Mouse (Mus musculus): ENCODE results near the gene Slc51b. TPM values are rescaled to one million over a fixed set of nuclear protein-coding genes. Genes with fewer than 3 reads are reported as not detected.
A peak's percentile ranks its signal among the peaks of the same experiment; 100 is the strongest.

The Slc51b gene
- polyA plus RNA-seq, 1 experiment from 2014 or later, result not detected

GRCm38 (mm10) chr9:65386373-65387140 lies 36.2 kb downstream of the Slc51b start:
- Histone ChIP-seq H3K4me3 (ENCODE audit: low read depth, low read length) (no peak overlapping the region), H3K36me3 (ENCODE audit: control insufficient read depth, insufficient read depth, low read length) (no peaks in the 10 kb centered on the region), H3K27ac (ENCODE audit: low read depth, low read length) (no peak overlapping the region), H3K9ac (ENCODE audit: low read length) (no peak overlapping the region), H3K4me2 (ENCODE audit: low read length) (no peak overlapping the region), H3K9me3 (replicated peaks; ENCODE audit: control insufficient read depth, low read length) (no peaks in the 10 kb centered on the region), H3K4me1 (ENCODE audit: control insufficient read depth, insufficient read depth, low read length) (peaks cover 3% of the 10 kb centered on the region; the same call in 1 of the 2 replicates), H3K27me3 (replicated peaks; ENCODE audit: control insufficient read depth, insufficient read depth, low read length) (peaks cover 25% of the 10 kb centered on the region)
- WGBS, result 29% methylated on average over 8 of the region's 8 CpGs
- ATAC-seq, result no peak
- DNase-seq (ENCODE audit: low spot score), result no peak

GRCm38 (mm10) chr9:65384276-65384675 lies 38.5 kb downstream of the Slc51b start:
- no peak overlapping the region for H3K27ac ChIP-seq (ENCODE audit: low read depth, low read length)
- 58% methylated on average over 3 of the region's 3 CpGs for WGBS
- H3K4me3 ChIP-seq (ENCODE audit: low read depth, low read length), result no peak overlapping the region
- H3K9ac ChIP-seq (ENCODE audit: low read length), result no peak overlapping the region
- no peak overlapping the region for H3K4me2 ChIP-seq (ENCODE audit: low read length)
- no peaks in the 10 kb centered on the region for H3K4me1 ChIP-seq (ENCODE audit: control insufficient read depth, insufficient read depth, low read length)
- peaks cover 3% of the 10 kb centered on the region; the same call in 1 of the 2 replicates for H3K27me3 ChIP-seq (replicated peaks; ENCODE audit: control insufficient read depth, insufficient read depth, low read length)
- no peak for DNase-seq (ENCODE audit: low spot score)
- H3K9me3 ChIP-seq (replicated peaks; ENCODE audit: control insufficient read depth, low read length), result no peaks in the 10 kb centered on the region
- no peaks in the 10 kb centered on the region for H3K36me3 ChIP-seq (ENCODE audit: control insufficient read depth, insufficient read depth, low read length)
- no peak for ATAC-seq

GRCm38 (mm10) chr9:65382751-65383097 lies 40.0 kb downstream of the Slc51b start:
- H3K27ac ChIP-seq (ENCODE audit: low read depth, low read length), result no peak overlapping the region
- no peak for DNase-seq (ENCODE audit: low spot score)
- 52% methylated on average over 3 of the region's 3 CpGs for WGBS
- no peaks in the 10 kb centered on the region for H3K36me3 ChIP-seq (ENCODE audit: control insufficient read depth, insufficient read depth, low read length)
- no peak for ATAC-seq
- H3K4me1 ChIP-seq (ENCODE audit: control insufficient read depth, insufficient read depth, low read length), result no peaks in the 10 kb centered on the region
- no peaks in the 10 kb centered on the region for H3K27me3 ChIP-seq (replicated peaks; ENCODE audit: control insufficient read depth, insufficient read depth, low read length)
- H3K4me3 ChIP-seq (ENCODE audit: low read depth, low read length), result no peak overlapping the region
- H3K4me2 ChIP-seq (ENCODE audit: low read length), result no peak overlapping the region
- no peak overlapping the region for H3K9ac ChIP-seq (ENCODE audit: low read length)
- H3K9me3 ChIP-seq (replicated peaks; ENCODE audit: control insufficient read depth, low read length), result no peaks in the 10 kb centered on the region

- no peak for ATAC-seq
- 78% methylated on average over 6 of the region's 6 CpGs for WGBS
Measured at GRCm38 (mm10) chr9:65382031-65382750, 40.6 kb downstream of the Slc51b start.

GRCm38 (mm10) chr9:65381017-65381590 lies 41.7 kb downstream of the Slc51b start:
- no peak for ATAC-seq
- 79% methylated on average over 4 of the region's 4 CpGs for WGBS
- no peaks in the 10 kb centered on the region for H3K27me3 ChIP-seq (replicated peaks; ENCODE audit: control insufficient read depth, insufficient read depth, low read length)

More at GRCm38 (mm10) chr9:65382031-65382750, 40.6 kb downstream of the Slc51b start:
- H3K4me1 ChIP-seq (ENCODE audit: control insufficient read depth, insufficient read depth, low read length), result no peaks in the 10 kb centered on the region
- H3K9me3 ChIP-seq (replicated peaks; ENCODE audit: control insufficient read depth, low read length), result no peaks in the 10 kb centered on the region
- H3K27ac ChIP-seq (ENCODE audit: low read depth, low read length), result no peak overlapping the region
- no peak overlapping the region for H3K9ac ChIP-seq (ENCODE audit: low read length)
- H3K4me3 ChIP-seq (ENCODE audit: low read depth, low read length), result no peak overlapping the region
- DNase-seq (ENCODE audit: low spot score), result no peak
- H3K4me2 ChIP-seq (ENCODE audit: low read length), result no peak overlapping the region
- no peaks in the 10 kb centered on the region for H3K27me3 ChIP-seq (replicated peaks; ENCODE audit: control insufficient read depth, insufficient read depth, low read length)
- no peaks in the 10 kb centered on the region for H3K36me3 ChIP-seq (ENCODE audit: control insufficient read depth, insufficient read depth, low read length)

GRCm38 (mm10) chr9:65375163-65375934 lies 47.4 kb downstream of the Slc51b start:
- Histone ChIP-seq H3K9ac (ENCODE audit: low read length) (no peak overlapping the region), H3K36me3 (ENCODE audit: control insufficient read depth, insufficient read depth, low read length) (0 out of 2 replicates have a peak, but pooled peaks cover 10% of the 10 kb centered on the region)
- 79% methylated on average over 9 of the region's 9 CpGs for WGBS

More at GRCm38 (mm10) chr9:65381017-65381590, 41.7 kb downstream of the Slc51b start:
- DNase-seq (ENCODE audit: low spot score), result no peak
- Histone ChIP-seq H3K4me3 (ENCODE audit: low read depth, low read length) (no peak overlapping the region), H3K4me1 (ENCODE audit: control insufficient read depth, insufficient read depth, low read length) (no peaks in the 10 kb centered on the region), H3K36me3 (ENCODE audit: control insufficient read depth, insufficient read depth, low read length) (no peaks in the 10 kb centered on the region), H3K4me2 (ENCODE audit: low read length) (no peak overlapping the region), H3K27ac (ENCODE audit: low read depth, low read length) (no peak overlapping the region), H3K9me3 (replicated peaks; ENCODE audit: control insufficient read depth, low read length) (no peaks in the 10 kb centered on the region), H3K9ac (ENCODE audit: low read length) (no peak overlapping the region)

GRCm38 (mm10) chr9:65374468-65375162 lies 48.1 kb downstream of the Slc51b start:
- DNase-seq (ENCODE audit: low spot score) (no peak), ATAC-seq (no peak)
- Histone ChIP-seq H3K9ac (ENCODE audit: low read length) (no peak overlapping the region), H3K9me3 (replicated peaks; ENCODE audit: control insufficient read depth, low read length) (no peaks in the 10 kb centered on the region), H3K27ac (ENCODE audit: low read depth, low read length) (no peak overlapping the region), H3K4me2 (ENCODE audit: low read length) (no peak overlapping the region), H3K4me1 (ENCODE audit: control insufficient read depth, insufficient read depth, low read length) (no peaks in the 10 kb centered on the region), H3K4me3 (ENCODE audit: low read depth, low read length) (no peak overlapping the region), H3K36me3 (ENCODE audit: control insufficient read depth, insufficient read depth, low read length) (0 out of 2 replicates have a peak, but pooled peaks cover 10% of the 10 kb centered on the region), H3K27me3 (replicated peaks; ENCODE audit: control insufficient read depth, insufficient read depth, low read length) (no peaks in the 10 kb centered on the region)
- 87% methylated on average over 5 of the region's 5 CpGs for WGBS

More at GRCm38 (mm10) chr9:65375163-65375934, 47.4 kb downstream of the Slc51b start:
- Histone ChIP-seq H3K4me3 (ENCODE audit: low read depth, low read length) (no peak overlapping the region), H3K27ac (ENCODE audit: low read depth, low read length) (no peak overlapping the region), H3K4me2 (ENCODE audit: low read length) (no peak overlapping the region), H3K9me3 (replicated peaks; ENCODE audit: control insufficient read depth, low read length) (no peaks in the 10 kb centered on the region), H3K4me1 (ENCODE audit: control insufficient read depth, insufficient read depth, low read length) (no peaks in the 10 kb centered on the region), H3K27me3 (replicated peaks; ENCODE audit: control insufficient read depth, insufficient read depth, low read length) (no peaks in the 10 kb centered on the region)
- no peak for ATAC-seq
- peak; percentile 28 for DNase-seq (ENCODE audit: low spot score)

GRCm38 (mm10) chr9:65372449-65372848 lies 50.3 kb downstream of the Slc51b start:
- H3K9me3 ChIP-seq (replicated peaks; ENCODE audit: control insufficient read depth, low read length), result no peaks in the 10 kb centered on the region
- no peak overlapping the region for H3K27ac ChIP-seq (ENCODE audit: low read depth, low read length)
- 0 out of 2 replicates have a peak, but pooled peaks cover 10% of the 10 kb centered on the region for H3K36me3 ChIP-seq (ENCODE audit: control insufficient read depth, insufficient read depth, low read length)
- H3K4me3 ChIP-seq (ENCODE audit: low read depth, low read length), result no peak overlapping the region
- 74% methylated on average over 4 of the region's 4 CpGs for WGBS
- no peak overlapping the region for H3K9ac ChIP-seq (ENCODE audit: low read length)
- no peaks in the 10 kb centered on the region for H3K27me3 ChIP-seq (replicated peaks; ENCODE audit: control insufficient read depth, insufficient read depth, low read length)
- no peak for ATAC-seq
- H3K4me2 ChIP-seq (ENCODE audit: low read length), result no peak overlapping the region
- H3K4me1 ChIP-seq (ENCODE audit: control insufficient read depth, insufficient read depth, low read length), result no peaks in the 10 kb centered on the region
- DNase-seq (ENCODE audit: low spot score), result no peak

Data from forebrain, embryonic 14.5 days (tissue).